Mouse (Mus musculus) liver, embryonic 11.5 days (tissue): ENCODE results near the gene Tbpl1. TPM values are rescaled to one million over a fixed set of nuclear protein-coding genes. Genes with fewer than 3 reads are reported as not detected.

Source experiments
- ATAC-seq: fragments of 200-750 bp; cut with Nextera tagmentation; replicated peaks from 2 replicates; pipeline ENCODE4 v1.8.0; 2017; ENCODE audit warnings: moderate number of reproducible peaks, mild to moderate bottlenecking, moderate TSS enrichment, moderate library complexity; ENCODE audit not compliant: low FRiP score
- DNase-seq: peaks from one replicate; pipeline ENCODE4 v3.0.0-alpha.2; 2017; ENCODE audit warnings: low spot score
- H3K27ac ChIP-seq: fragments of 300-500 bp; sonication (generic); 2 replicates; pipeline ENCODE4 v1.5.1; 2014; ENCODE audit warnings: mild to moderate bottlenecking, low read depth, low read length, control low read depth
- H3K27me3 ChIP-seq: fragments of 300-500 bp; sonication (generic); replicated peaks from 2 replicates; pipeline ENCODE4 v1.6.1; 2014; ENCODE audit warnings: low read length, mixed read lengths; ENCODE audit not compliant: control insufficient read depth, insufficient read depth
- H3K36me3 ChIP-seq: fragments of 300-500 bp; sonication (generic); 2 replicates; pipeline ENCODE4 v1.6.1; 2014; ENCODE audit warnings: mild to moderate bottlenecking, low read length, moderate library complexity, mixed read lengths; ENCODE audit not compliant: control insufficient read depth, insufficient read depth
- H3K4me1 ChIP-seq: fragments of 300-500 bp; sonication (generic); replicated peaks from 2 replicates; pipeline ENCODE4 v1.6.1; 2014; ENCODE audit warnings: low read length, mixed read lengths; ENCODE audit not compliant: control insufficient read depth, insufficient read depth
- H3K4me2 ChIP-seq: fragments of 300-500 bp; sonication (generic); 2 replicates; pipeline ENCODE4 v1.6.1; 2014; ENCODE audit warnings: mild to moderate bottlenecking, control low read depth, moderate library complexity
- H3K4me3 ChIP-seq: fragments of 300-500 bp; sonication (generic); 2 replicates; pipeline ENCODE4 v1.5.1; 2014; ENCODE audit warnings: low read depth, low read length, control low read depth
- H3K9ac ChIP-seq: fragments of 300-500 bp; sonication (generic); 2 replicates; pipeline ENCODE4 v1.6.1; 2014; ENCODE audit warnings: low read depth, low read length, control low read depth
- H3K9me3 ChIP-seq: fragments of 300-500 bp; sonication (generic); 2 replicates; pipeline ENCODE4 v1.6.1; 2016; ENCODE audit warnings: low read length, inconsistent platforms, mixed read lengths; ENCODE audit not compliant: control insufficient read depth
- WGBS: fragments of 180-500 bp; shearing (Covaris S2); extraction: QIAGEN DNeasy Blood & Tissue Kit; methylation state at CpG from one replicate; pipeline ENCODE4 v1.1.7; 2014; 5-methylcytosine and 5-hydroxymethylcytosine counted together
- polyA plus RNA-seq: library from polyadenylated mRNA; unstranded; fragments of >200 nt; fragmentation: Nextera tagmentation; extraction: Ambion mirVana; gene quantifications from 2 replicates; pipeline ENCODE4 v1.2.1, GENCODE M21; 2014

The Tbpl1 gene
- polyA plus RNA-seq, 1 experiment from 2014 or later, result 61.9 TPM

DNA sequence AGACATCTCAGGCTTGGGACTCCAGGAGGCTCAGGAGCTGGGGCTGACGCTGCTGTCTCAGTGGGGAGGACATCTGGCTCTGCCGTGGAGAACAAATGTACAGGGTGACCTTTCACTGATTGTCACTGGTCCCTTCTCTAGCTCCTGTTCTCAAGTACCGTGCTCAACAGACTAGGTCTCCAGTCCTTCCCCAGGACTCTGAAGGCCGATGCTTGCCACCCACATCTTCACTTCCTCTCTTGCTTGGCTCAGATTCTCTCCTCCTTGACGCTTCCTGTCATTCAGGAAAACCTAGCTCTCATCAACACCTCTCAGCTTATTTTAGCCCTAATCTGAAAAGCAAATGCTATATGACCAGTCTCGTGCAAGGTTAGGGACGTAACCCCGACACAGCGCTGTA, 31.0 kb downstream of the Tbpl1 start:
- peaks cover under 1% of the 10 kb centered on the region; the same call in 1 of the 2 replicates for H3K36me3 ChIP-seq
- no peaks in the 10 kb centered on the region for H3K4me1 ChIP-seq
- no peak overlapping the region for H3K4me2 ChIP-seq
- no peaks in the 10 kb centered on the region for H3K27me3 ChIP-seq
- no peak for ATAC-seq
- no peaks in the 10 kb centered on the region for H3K9me3 ChIP-seq
- no peak for DNase-seq
- no peak overlapping the region for H3K9ac ChIP-seq
- H3K4me3 ChIP-seq, result no peak overlapping the region
- 60% methylated on average over 9 of the region's 9 CpGs for WGBS
- H3K27ac ChIP-seq, result no peak overlapping the region

DNA sequence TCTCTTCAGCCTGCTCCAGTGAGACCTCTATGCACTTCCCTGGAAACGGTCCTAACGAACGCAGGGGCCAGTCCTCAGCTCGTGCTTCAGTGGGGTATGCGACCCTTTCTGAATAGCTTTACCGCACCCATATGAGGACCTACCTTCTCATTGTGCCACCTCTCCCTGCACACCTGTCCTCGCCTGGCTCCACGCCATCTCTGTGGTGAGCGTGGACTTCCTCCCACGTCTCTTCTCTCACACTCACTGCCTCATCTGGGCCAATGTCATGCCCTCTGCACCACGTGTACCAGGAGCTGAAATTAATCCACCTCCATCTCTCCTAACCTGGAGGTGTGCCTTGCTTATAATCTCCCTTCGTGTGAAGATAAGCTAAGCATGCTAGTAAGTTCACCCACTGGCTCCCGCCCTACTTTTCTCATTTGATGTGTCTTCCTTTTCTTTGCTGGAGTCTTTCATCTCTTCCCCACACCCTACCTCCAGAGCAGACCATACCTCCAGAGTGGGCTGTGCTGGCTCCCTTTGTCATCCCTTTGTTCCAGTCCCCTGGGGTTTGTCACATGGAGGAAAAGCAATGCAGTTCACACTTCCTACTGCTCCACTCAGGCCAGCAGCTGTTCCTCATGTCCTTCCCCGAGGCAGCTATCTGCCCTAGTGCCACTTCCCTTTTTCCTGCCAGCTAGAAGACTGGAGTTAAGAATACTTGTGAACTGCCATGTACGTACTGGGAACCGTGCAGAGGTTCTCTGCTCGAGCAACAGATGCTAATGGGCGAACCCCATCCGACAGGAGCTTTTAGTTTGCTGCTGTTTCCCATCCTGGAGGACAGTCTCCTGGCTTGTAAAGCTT, 32.0 kb downstream of the Tbpl1 start:
- 72% methylated on average over 19 of the region's 19 CpGs for WGBS
- no peak for DNase-seq
- Histone ChIP-seq H3K4me1 (no peaks in the 10 kb centered on the region), H3K9ac (no peak overlapping the region), H3K27me3 (no peaks in the 10 kb centered on the region), H3K27ac (no peak overlapping the region), H3K4me2 (no peak overlapping the region), H3K36me3 (no peaks in the 10 kb centered on the region; the same call in 1 of the 2 replicates), H3K4me3 (no peak overlapping the region), H3K9me3 (no peaks in the 10 kb centered on the region)
- no peak for ATAC-seq

DNA sequence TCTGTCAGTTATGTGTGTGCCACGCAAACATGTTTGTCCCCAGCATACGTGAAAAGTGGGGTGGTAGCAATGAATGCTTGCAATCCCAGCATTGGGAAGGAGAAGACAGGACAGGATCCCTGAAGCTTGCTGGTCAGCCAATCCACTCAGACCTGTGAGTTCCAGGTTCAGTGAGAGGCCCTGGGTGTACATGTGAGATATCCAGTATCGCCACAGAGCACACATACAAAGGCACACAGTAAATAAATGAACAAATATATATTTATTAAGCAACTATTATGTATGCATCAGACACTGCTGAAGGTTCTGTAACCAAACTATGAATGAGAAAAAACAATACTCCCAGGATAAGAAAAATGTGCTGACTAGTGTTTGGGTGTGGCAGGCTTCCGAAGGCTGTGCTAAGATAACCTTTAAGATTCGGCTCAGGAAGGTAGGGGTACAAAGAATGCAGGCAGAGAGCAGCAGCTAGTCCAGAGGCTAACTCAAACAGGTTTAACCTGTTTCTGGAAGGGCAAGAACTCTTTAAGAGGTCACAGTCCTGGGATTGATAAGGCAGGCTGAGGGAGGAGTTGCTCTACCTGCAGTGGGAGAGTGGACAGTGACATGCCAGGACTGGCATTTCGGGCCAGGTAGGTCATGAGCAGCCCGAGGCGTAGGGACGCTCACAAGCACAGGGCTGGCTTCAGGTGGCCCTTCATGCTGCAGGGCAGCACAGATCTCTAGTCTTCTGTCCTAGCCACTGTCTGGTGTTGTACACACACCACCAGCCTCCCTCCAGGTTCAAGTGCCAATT, 33.4 kb downstream of the Tbpl1 start:
- Histone ChIP-seq H3K4me3 (no peak overlapping the region), H3K9ac (no peak overlapping the region), H3K27me3 (no peaks in the 10 kb centered on the region), H3K9me3 (no peaks in the 10 kb centered on the region), H3K27ac (no peak overlapping the region), H3K36me3 (no peaks in the 10 kb centered on the region), H3K4me1 (no peaks in the 10 kb centered on the region), H3K4me2 (no peak overlapping the region)
- ATAC-seq (no peak), DNase-seq (no peak)
- 74% methylated on average over 9 of the region's 9 CpGs for WGBS

DNA sequence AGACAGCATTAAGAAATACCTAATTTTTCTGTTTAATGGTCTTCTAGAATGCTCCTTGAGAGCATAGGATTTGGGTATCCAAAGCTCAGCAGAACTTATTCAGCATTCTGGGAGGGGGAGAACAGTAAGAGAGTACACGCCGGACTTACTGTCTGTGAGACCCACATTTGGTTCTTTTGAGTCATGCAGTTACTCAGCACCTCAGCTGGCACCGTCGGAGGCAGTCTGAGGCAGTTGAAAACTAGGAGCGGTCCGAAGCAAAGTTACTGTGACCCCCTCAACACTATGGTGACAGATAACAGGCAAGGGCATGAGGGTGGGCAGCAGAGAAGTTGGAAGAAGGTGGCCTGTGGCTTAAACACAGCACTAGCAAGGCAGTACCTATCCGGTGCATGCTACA, 34.9 kb downstream of the Tbpl1 start:
- no peak for ATAC-seq
- Histone ChIP-seq H3K4me2 (no peak overlapping the region), H3K9me3 (no peaks in the 10 kb centered on the region), H3K9ac (no peak overlapping the region), H3K27me3 (no peaks in the 10 kb centered on the region), H3K4me3 (no peak overlapping the region), H3K36me3 (no peaks in the 10 kb centered on the region), H3K27ac (no peak overlapping the region), H3K4me1 (no peaks in the 10 kb centered on the region)
- WGBS, result 86% methylated on average over 7 of the region's 7 CpGs
- no peak for DNase-seq

DNA sequence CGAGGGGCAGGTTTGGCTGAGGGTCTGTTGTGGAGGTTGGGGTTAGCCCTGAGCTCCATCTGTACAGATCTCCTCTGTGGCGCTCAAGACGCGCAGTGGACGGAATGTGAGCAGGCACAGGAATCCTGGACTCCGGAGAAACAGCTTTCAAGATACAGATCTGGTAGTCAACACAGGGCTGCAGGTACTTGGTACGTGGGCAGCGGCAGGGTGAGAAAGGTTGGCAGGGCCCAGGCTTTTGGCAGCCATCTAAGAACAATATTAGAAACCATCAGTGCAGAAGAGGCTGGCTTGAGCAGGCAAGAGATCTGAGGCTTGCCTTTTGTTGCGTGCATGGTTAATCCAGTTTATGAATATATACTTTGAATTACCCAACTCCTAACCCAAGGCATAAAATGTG, 35.5 kb downstream of the Tbpl1 start:
- Histone ChIP-seq H3K27me3 (no peaks in the 10 kb centered on the region), H3K9me3 (no peaks in the 10 kb centered on the region), H3K4me1 (no peaks in the 10 kb centered on the region), H3K4me2 (no peak overlapping the region), H3K36me3 (no peaks in the 10 kb centered on the region), H3K4me3 (no peak overlapping the region), H3K9ac (no peak overlapping the region), H3K27ac (no peak overlapping the region)
- ATAC-seq, result no peak
- no peak for DNase-seq
- 86% methylated on average over 9 of the region's 9 CpGs for WGBS

DNA sequence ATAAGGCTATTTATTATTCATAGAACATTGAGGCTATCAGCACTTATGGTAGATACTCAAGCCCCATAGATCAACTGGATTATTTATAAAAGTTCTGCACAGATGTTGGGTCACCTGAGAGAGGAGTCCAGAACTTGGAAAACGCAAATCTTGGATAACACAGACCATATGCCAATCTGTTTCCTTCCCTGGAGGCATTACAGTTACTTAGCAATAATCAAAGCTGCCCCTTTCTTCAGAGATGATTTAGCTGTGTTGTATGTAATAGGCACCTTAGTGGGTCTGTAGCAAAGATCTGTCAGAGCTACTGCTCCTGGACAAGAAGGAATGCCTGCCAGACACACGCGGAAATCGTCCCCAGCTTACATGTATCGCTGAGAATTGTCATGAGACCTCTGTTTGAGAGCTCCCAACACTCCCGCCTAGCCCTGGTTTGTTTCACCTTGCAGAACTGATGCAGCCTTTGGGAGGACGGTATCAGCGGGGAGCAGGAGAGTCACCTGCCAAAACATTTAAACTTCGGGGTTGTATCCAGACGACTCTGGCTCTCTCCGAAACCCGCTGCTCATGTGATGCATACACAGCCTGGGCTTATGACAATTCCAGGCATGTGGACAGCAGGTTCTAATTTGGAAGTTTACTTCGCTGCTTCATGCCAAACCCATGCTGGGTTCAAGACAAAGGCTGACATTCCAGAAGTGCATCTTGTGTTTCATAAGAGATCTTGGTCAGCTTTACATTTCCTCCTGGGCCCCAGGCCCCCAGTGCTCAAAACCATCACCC, 55.7 kb downstream of the Tbpl1 start:
- Histone ChIP-seq H3K4me2 (no peak overlapping the region), H3K4me1 (no peaks in the 10 kb centered on the region), H3K9me3 (no peaks in the 10 kb centered on the region), H3K9ac (no peak overlapping the region), H3K27me3 (no peaks in the 10 kb centered on the region), H3K4me3 (no peak overlapping the region), H3K27ac (no peak overlapping the region), H3K36me3 (no peaks in the 10 kb centered on the region)
- ATAC-seq, result no peak
- no peak for DNase-seq
- 78% methylated on average over 13 of the region's 13 CpGs for WGBS

DNA sequence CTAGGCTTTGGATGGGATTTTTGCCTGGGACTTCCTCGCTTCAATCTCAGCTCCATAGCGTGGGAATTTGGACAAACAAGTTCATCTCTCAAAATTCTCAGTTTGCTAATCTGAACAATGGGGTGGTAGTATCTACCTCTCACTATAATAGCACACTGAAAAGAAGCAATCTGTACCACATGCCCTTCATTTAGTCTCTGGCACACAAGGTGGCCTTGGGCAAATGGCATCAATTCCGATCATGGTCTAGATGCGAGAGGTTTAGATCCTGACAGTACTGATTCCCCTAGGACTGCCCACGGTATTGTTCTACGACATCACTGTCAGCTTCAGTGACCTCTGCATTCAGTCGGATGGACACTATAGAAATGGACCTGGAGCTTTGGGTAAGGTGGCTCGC, 57.6 kb downstream of the Tbpl1 start:
- no peaks in the 10 kb centered on the region for H3K36me3 ChIP-seq
- H3K4me1 ChIP-seq, result no peaks in the 10 kb centered on the region
- no peak overlapping the region for H3K27ac ChIP-seq
- DNase-seq (no peak), ATAC-seq (no peak)
- H3K9me3 ChIP-seq, result no peaks in the 10 kb centered on the region
- H3K4me2 ChIP-seq, result no peak overlapping the region
- 90% methylated on average over 8 of the region's 8 CpGs for WGBS
- no peak overlapping the region for H3K4me3 ChIP-seq
- no peak overlapping the region for H3K9ac ChIP-seq
- H3K27me3 ChIP-seq, result no peaks in the 10 kb centered on the region

DNA sequence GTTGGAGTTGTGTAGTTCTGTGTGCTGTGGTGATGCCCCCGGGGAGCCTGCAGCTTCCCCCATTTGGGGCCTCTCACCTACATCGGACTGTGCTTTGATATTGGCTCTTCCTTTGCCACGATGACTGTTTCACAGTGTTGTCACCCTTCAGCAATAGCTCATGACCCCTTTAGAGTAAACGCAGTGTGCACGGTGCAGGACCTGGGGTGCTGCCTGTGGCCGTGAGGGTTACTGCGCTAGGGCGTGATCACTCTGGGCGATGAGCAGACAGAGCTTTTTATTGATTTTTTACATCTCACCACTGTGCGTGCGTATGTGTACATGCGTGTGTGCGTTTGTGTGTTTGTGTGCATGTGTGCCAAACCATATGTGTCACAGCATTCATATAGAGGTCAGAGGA, 63.2 kb downstream of the Tbpl1 start:
- H3K9me3 ChIP-seq, result no peaks in the 10 kb centered on the region
- 86% methylated on average over 13 of the region's 13 CpGs for WGBS
- H3K4me3 ChIP-seq, result no peak overlapping the region
- no peak overlapping the region for H3K27ac ChIP-seq
- DNase-seq (no peak), ATAC-seq (no peak)
- no peaks in the 10 kb centered on the region for H3K36me3 ChIP-seq
- no peak overlapping the region for H3K9ac ChIP-seq
- H3K27me3 ChIP-seq, result no peaks in the 10 kb centered on the region
- no peak overlapping the region for H3K4me2 ChIP-seq
- H3K4me1 ChIP-seq, result no peaks in the 10 kb centered on the region
